Mouse (Mus musculus): ENCODE measurements around the gene Zfp335. TPM values are rescaled to one million over a fixed set of nuclear protein-coding genes. Genes with fewer than 3 reads are reported as not detected.

Zfp335 gene
- polyA plus RNA-seq (2012; ENCODE audit: insufficient read depth, low replicate concordance): 21.8 and 45.9 TPM in 2 replicates

DNA sequence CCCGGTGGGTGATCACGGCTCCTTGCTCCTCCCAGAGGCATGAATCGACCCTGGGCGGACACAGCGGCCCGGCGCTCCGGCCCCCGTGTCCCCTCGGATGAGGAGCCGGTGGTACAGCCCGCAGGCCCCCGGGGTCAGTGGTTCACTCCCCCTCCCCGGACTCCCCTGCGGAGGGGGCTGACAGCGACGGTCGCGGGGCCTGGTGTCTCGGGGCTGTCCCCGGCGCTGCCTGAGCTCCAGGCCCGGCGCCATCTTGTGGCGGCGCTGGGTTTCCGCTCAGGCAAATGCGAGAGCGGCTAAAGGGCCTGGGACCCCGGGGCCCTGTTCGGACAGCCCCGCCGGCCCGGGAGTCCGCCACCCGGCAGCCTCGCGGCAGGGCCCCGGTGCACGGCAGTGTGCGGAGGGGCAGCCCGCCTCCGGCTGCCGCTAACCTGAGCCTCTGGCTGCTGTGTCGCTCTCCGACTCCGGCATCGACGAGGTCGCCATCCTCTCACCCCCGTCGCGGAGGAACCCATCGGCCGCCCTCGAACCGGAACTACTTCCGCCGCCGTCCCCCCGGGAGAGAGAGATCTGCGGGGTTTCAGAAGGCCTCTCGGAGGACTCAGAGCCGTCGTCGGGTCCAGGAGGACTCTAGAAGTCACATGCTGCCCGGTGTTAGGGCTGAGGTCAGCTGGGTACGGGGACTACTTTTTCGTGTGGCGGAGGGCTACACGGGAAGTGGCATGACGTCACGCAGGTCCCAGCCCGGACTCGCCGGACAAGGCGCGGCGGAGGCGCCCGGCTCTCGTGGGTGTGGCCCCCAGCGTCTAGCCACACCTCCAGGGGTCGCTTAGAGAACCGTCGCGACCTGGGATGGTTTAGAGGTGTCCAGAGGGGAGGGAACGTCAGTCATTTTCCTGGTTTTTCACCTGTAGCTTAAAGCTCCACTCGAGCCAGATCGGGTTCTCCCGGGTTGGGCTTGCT lies at the start of gene Zfp335:
Gene Zfp335, minus strand, starts transcription at position 672 of the 963 bp plus-strand sequence.
- TF ChIP-seq FLI1 (IDR thresholded peaks at IDR 0.05; ENCODE audit: low read length) (peak; percentile 77), GATA1 (IDR thresholded peaks at IDR 0.05; ENCODE audit: borderline replicate concordance, low read length) (no peak)
- peaks cover 9% of the 10 kb centered on the region for H3K9me3 ChIP-seq

DNA sequence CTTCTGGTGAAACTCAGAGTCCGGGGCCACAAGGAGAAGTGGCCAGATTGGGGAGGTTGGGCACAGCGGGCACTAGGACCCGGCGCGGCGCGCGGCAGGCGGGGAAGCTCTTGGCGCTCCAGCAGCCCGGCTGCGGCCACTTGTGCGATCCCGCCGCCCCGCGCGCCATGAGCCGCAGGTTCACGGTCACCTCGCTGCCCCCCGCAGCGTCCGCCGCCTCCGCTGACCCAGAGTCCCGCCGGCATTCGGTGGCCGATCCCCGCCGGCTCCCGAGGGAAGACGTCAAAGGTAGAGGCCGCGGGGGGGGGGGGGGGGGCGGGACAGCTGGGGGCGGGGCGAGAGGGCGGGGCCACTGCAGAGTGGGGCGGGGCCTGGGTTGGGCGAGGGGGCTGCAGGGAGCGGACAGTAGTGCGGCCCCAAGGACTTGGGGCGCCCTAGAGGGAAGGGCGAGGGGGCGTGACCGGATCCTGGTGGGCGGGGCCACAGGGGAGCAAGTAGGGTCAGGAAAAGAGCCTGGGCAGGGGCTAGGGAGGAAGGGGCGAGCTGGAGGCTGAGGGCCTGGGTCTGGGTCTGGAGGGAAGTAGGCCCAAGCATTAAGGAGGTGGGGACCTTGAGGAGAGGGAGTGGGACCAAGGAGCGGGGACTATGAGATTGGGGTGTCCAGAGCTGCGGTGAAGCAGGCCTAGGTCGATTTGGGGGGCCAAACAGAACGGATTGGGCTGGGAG lies 49.3 kb upstream of the Zfp335 start, which contains the start of gene Slc12a5:
Gene Slc12a5, plus strand, starts transcription at position 87 of the 726 bp plus-strand sequence.
- Histone ChIP-seq H3K9me3 (peaks cover 31% of the 10 kb centered on the region), H3K4me3 (replicated peaks) (peak within 1 kb of the TSS; percentile 92), H3K36me3 (replicated peaks; ENCODE audit: low read length) (no peaks in the 10 kb centered on the region), H3K4me1 (peaks cover 19% of the 10 kb centered on the region), H3K27me3 (replicated peaks) (peaks cover 78% of the 10 kb centered on the region)
- no peak for TF ChIP-seq GATA1 (IDR thresholded peaks at IDR 0.05; ENCODE audit: borderline replicate concordance, low read length)

More for the DNA sequence above, at the start of gene Zfp335:
- Histone ChIP-seq H3K36me3 (replicated peaks; ENCODE audit: low read length) (peaks cover 42% of the 10 kb centered on the region), H3K27me3 (replicated peaks) (no peaks in the 10 kb centered on the region), H3K4me3 (replicated peaks) (peak within 1 kb of the TSS; percentile 95), H3K4me1 (peaks cover 62% of the 10 kb centered on the region)

DNA sequence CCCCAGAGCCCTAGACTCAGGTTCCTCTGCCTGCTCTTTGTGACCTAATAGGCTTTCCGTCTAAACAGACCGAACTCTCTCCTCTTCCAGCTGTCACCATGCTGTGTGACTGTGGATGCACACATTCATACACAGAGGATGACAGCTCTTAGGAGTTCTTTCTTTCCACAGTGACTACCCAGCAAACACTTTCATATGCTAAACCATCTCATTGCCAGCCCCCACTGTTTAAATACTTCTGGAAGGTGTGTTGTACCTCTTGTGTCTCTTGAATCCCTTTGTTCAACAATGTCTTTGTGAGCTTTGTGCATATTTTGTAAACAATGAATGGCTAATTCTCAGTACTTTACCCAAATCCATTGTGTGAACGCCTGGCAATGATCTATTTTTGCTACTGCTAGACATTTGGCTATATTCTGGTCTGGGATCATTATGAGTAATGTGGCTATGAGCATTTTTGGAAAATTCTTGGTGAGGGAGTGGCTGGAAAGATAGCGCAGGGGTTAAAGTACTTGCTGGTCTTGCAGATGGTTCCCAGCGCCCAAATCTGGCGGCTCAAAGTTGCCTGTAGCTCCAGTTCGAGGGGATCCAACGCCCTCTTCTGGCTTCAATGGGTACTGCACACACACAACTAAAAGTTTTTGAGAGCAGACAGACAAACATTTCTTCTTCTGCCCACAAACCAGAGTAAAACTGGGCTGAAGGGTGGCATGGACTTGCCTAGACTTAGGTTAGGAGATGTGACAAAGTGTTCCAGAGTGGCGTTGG lies 46.2 kb upstream of the Zfp335 start:
- no peak overlapping the region for H3K4me3 ChIP-seq (replicated peaks)
- no peaks in the 10 kb centered on the region for H3K36me3 ChIP-seq (replicated peaks; ENCODE audit: low read length)
- TF ChIP-seq GATA1 (IDR thresholded peaks at IDR 0.05; ENCODE audit: borderline replicate concordance, low read length) (no peak), FLI1 (IDR thresholded peaks at IDR 0.05; ENCODE audit: low read length) (no peak)
- H3K27me3 ChIP-seq (replicated peaks): peaks cover 82% of the 10 kb centered on the region
- H3K9me3 ChIP-seq: peaks cover 47% of the 10 kb centered on the region
- peaks cover 28% of the 10 kb centered on the region for H3K4me1 ChIP-seq

DNA sequence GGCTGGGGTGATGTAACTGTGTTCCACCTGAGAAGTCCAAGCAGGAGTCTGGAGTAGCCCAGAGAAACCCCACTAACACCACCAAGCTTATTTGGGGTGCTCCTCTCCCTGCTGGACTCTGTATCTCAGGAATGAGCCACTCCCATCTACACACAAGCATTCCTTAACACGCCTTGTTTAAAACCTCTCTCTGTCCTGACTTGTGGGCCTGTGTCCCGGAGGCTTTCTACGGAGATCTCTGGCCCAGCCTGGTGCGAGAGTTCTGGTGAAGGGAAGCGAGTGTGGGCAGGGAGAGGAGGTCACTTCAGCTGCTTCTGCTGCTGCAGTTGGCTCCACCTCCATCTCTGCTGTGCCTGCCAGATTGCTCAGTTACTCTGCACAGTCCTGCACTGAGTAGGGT lies 44.6 kb upstream of the Zfp335 start:
- no peak overlapping the region for H3K4me3 ChIP-seq (replicated peaks)
- TF ChIP-seq GATA1 (IDR thresholded peaks at IDR 0.05; ENCODE audit: borderline replicate concordance, low read length) (no peak), FLI1 (IDR thresholded peaks at IDR 0.05; ENCODE audit: low read length) (no peak)
- H3K9me3 ChIP-seq: peaks cover 56% of the 10 kb centered on the region

DNA sequence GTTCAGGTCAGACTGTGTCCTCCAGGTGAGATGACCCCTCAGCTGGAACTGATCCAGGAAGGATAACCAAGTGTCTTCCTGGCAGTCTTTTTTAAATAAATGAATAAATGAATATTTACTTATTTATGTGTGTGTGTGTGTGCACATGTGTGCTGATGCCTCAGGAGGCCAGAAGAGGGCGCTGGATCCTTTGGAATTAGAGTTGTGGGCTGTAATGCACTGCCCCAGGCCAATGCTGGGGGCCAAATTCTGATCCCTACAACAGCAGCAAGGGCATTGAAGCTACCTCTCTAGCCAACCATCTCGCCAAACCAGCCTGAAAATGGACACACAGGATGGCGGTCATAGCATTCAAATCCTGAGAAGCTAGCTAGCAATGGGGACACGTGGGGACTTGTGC lies 44.2 kb upstream of the Zfp335 start:
- H3K9me3 ChIP-seq: peaks cover 61% of the 10 kb centered on the region
- no peak for TF ChIP-seq FLI1 (IDR thresholded peaks at IDR 0.05; ENCODE audit: low read length)
- TF ChIP-seq GATA1 (IDR thresholded peaks at IDR 0.05; ENCODE audit: borderline replicate concordance, low read length): no peak
- peaks cover 31% of the 10 kb centered on the region for H3K4me1 ChIP-seq
- no peak overlapping the region for H3K4me3 ChIP-seq (replicated peaks)
- H3K36me3 ChIP-seq (replicated peaks; ENCODE audit: low read length): no peaks in the 10 kb centered on the region
- peaks cover 90% of the 10 kb centered on the region for H3K27me3 ChIP-seq (replicated peaks)

More for the DNA sequence above, 44.6 kb upstream of the Zfp335 start:
- peaks cover 88% of the 10 kb centered on the region for H3K27me3 ChIP-seq (replicated peaks)
- no peaks in the 10 kb centered on the region for H3K36me3 ChIP-seq (replicated peaks; ENCODE audit: low read length)
- H3K4me1 ChIP-seq: peaks cover 31% of the 10 kb centered on the region

DNA sequence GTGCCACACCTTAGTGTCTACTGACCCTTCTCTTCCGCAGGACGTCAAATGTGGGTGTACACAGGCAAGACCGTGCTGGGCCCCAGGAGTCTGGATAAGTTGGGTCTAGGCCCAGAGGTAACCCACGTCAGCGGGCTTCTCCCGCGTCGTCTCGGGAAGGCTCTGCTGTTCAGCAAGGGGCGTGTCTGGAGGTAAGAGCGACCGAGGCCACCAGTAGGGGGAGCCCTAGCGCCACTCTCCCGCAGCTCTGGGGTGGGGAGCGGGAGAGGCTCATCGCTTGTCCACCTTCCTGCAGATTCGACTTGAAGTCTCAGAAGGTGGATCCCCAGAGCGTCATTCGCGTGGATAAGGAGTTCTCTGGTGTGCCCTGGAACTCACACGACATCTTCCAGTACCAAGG lies 41.7 kb upstream of the Zfp335 start:
- peak overlapping the region; percentile 77 for H3K4me3 ChIP-seq (replicated peaks)
- peaks cover 48% of the 10 kb centered on the region for H3K4me1 ChIP-seq
- TF ChIP-seq GATA1 (IDR thresholded peaks at IDR 0.05; ENCODE audit: borderline replicate concordance, low read length): no peak
- TF ChIP-seq FLI1 (IDR thresholded peaks at IDR 0.05; ENCODE audit: low read length): no peak
- peaks cover 98% of the 10 kb centered on the region for H3K27me3 ChIP-seq (replicated peaks)
- H3K9me3 ChIP-seq: peaks cover 67% of the 10 kb centered on the region
- no peaks in the 10 kb centered on the region for H3K36me3 ChIP-seq (replicated peaks; ENCODE audit: low read length)

DNA sequence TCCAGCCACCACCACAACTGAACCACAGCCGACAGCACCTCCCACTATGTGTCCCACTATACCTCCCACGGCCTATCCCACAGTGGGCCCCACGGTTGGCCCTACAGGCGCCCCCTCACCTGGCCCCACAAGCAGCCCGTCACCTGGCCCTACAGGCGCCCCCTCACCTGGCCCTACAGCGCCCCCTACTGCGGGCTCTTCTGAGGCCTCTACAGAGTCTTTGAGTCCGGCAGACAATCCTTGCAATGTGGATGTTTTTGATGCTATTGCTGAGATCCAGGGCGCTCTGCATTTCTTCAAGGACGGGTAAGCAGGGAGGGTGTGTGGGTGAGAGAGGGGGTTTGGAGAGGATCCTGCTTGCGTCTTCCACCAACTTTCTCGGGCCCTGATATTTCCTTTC lies 40.9 kb upstream of the Zfp335 start:
- TF ChIP-seq GATA1 (IDR thresholded peaks at IDR 0.05; ENCODE audit: borderline replicate concordance, low read length) (no peak), FLI1 (IDR thresholded peaks at IDR 0.05; ENCODE audit: low read length) (no peak)
- H3K27me3 ChIP-seq (replicated peaks): peaks cover 98% of the 10 kb centered on the region
- H3K4me1 ChIP-seq: peaks cover 56% of the 10 kb centered on the region
- H3K9me3 ChIP-seq: peaks cover 59% of the 10 kb centered on the region
- no peaks in the 10 kb centered on the region for H3K36me3 ChIP-seq (replicated peaks; ENCODE audit: low read length)
- H3K4me3 ChIP-seq (replicated peaks): peak overlapping the region; percentile 77

DNA sequence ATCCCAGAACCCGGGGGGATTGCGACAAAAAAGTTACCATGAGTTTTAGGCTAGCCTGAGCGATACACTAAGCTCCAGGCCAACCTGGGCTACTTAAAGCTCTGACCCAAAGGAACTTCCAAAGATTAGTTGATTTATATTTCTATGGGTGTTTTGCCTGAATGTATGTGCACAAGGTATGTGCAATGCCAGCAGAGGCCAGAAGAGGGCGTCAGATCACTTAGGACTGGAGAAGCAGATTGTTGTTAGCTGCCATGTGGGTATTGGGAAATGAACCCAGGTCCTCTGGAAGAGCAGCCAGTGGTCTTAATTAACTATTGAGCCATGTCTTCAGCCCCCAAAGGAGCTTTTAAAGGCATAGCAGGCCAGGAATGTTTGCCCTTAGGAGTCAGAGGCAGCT lies 40.2 kb upstream of the Zfp335 start:
- Histone ChIP-seq H3K27me3 (replicated peaks) (peaks cover 98% of the 10 kb centered on the region), H3K4me1 (peaks cover 61% of the 10 kb centered on the region), H3K4me3 (replicated peaks) (no peak overlapping the region), H3K9me3 (peaks cover 52% of the 10 kb centered on the region), H3K36me3 (replicated peaks; ENCODE audit: low read length) (no peaks in the 10 kb centered on the region)
- TF ChIP-seq GATA1 (IDR thresholded peaks at IDR 0.05; ENCODE audit: borderline replicate concordance, low read length): no peak
- TF ChIP-seq FLI1 (IDR thresholded peaks at IDR 0.05; ENCODE audit: low read length): no peak

DNA sequence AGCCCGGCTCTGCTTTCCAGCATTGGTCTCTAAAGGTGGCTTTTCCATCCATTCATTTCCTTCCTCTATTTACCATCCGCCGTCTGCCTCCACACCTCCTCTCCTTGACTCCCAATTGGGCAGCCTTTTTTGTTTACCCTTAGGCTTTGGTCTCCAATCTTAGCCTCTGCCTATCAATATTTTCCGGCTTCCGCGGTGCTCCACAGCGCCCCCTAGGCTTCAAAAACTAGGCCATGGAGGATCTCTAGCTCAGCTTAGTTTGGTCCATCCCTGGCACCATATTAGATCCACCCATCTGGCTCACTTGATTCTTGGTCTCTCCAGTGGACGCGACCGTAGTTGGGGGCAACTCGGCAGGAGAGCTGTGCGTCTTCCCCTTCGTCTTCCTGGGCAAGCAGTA lies 38.9 kb upstream of the Zfp335 start:
- TF ChIP-seq FLI1 (IDR thresholded peaks at IDR 0.05; ENCODE audit: low read length) (no peak), GATA1 (IDR thresholded peaks at IDR 0.05; ENCODE audit: borderline replicate concordance, low read length) (no peak)
- Histone ChIP-seq H3K36me3 (replicated peaks; ENCODE audit: low read length) (no peaks in the 10 kb centered on the region), H3K4me3 (replicated peaks) (peak overlapping the region; percentile 82), H3K4me1 (peaks cover 63% of the 10 kb centered on the region), H3K27me3 (replicated peaks) (peaks cover 99% of the 10 kb centered on the region), H3K9me3 (peaks cover 43% of the 10 kb centered on the region)
